Mouse (Mus musculus) splenic B cell, adult 2 months (primary cell): ENCODE data around the gene Osbp2.

ENCODE experiments used
- DNase-seq: peaks from one replicate; pipeline ENCODE4 v3.0.0-alpha.2; 2011; ENCODE audit warnings: low read depth, low spot score
- H3K27me3 ChIP-seq: 2 replicates; pipeline ENCODE4 v1.6.1; 2012; ENCODE audit warnings: mild to moderate bottlenecking, low read length, moderate library complexity, mixed read lengths; ENCODE audit not compliant: control insufficient read depth, poor library complexity, insufficient read depth, severe bottlenecking
- H3K36me3 ChIP-seq: 2 replicates; pipeline ENCODE4 v1.6.1; 2012; ENCODE audit warnings: mild to moderate bottlenecking, low read length, moderate library complexity, mixed read lengths; ENCODE audit not compliant: control insufficient read depth, poor library complexity, insufficient read depth, severe bottlenecking

Osbp2 gene

GRCm38 (mm10) chr11:3668768-3669167 is 194.9 kb downstream of the Osbp2 start:
- no peak for DNase-seq
- H3K27me3 ChIP-seq, result no peaks in the 10 kb centered on the region
- peaks cover 3% of the 10 kb centered on the region; the same call in 1 of the 2 replicates for H3K36me3 ChIP-seq

DNA sequence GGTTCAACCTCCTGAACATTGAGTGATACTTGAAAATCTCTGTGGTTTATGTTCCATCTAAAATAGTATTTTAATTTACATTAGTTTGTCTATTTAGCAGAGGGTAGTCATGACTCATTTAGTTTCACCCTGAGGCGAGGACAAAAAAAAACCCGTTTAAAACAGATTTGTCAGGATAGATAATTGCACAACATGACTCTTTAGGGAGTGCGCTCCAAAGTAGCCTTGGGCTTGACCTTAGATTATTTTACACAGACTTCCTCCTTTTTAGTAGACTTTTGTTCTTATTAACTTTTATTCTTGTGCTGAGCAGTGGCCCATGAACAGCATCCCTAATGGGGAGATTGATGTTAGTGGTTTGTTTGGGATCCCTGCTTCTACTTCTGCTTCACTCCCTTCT is 196.2 kb downstream of the Osbp2 start:
- Histone ChIP-seq H3K36me3 (peaks cover 4% of the 10 kb centered on the region; the same call in 1 of the 2 replicates), H3K27me3 (no peaks in the 10 kb centered on the region)
- DNase-seq, result no peak

- Histone ChIP-seq H3K36me3 (peaks cover 6% of the 10 kb centered on the region; the same call in 1 of the 2 replicates), H3K27me3 (no peaks in the 10 kb centered on the region)
- DNase-seq, result no peak
These were observed 201.7 kb downstream of the Osbp2 start for GRCm38 (mm10) chr11:3661964-3662363.
